Mouse (Mus musculus): ENCODE results near the gene Lrrc74a.

The Lrrc74a gene

GRCm38 (mm10) chr12:86803651-86804307 is 69.6 kb downstream of the Lrrc74a start:
- in situ Hi-C loops (cut with MboI, MseI): no loop called here

- in situ Hi-C loops (cut with MboI, MseI): no loop called here
These were observed 70.1 kb downstream of the Lrrc74a start for GRCm38 (mm10) chr12:86804308-86804700.

GRCm38 (mm10) chr12:86804857-86805256 is 70.7 kb downstream of the Lrrc74a start:
- in situ Hi-C loops (cut with MboI, MseI): no loop called here

GRCm38 (mm10) chr12:86805315-86805714 is 71.1 kb downstream of the Lrrc74a start:
- in situ Hi-C loops (cut with MboI, MseI): no loop called here

- in situ Hi-C loops (cut with MboI, MseI): no loop called here
These were observed 72.1 kb downstream of the Lrrc74a start for GRCm38 (mm10) chr12:86806031-86806922.

GRCm38 (mm10) chr12:86806923-86807794 is 73.0 kb downstream of the Lrrc74a start:
- in situ Hi-C loops (cut with MboI, MseI): no loop called here

- in situ Hi-C loops (cut with MboI, MseI): no loop called here
These were observed 73.6 kb downstream of the Lrrc74a start for GRCm38 (mm10) chr12:86807795-86808128.

GRCm38 (mm10) chr12:86808856-86809255 is 74.7 kb downstream of the Lrrc74a start:
- in situ Hi-C loops (cut with MboI, MseI): no loop called here

- in situ Hi-C loops (cut with MboI, MseI): no loop called here
These were observed 75.9 kb downstream of the Lrrc74a start for GRCm38 (mm10) chr12:86810040-86810439.

GRCm38 (mm10) chr12:86810725-86811444 is 76.7 kb downstream of the Lrrc74a start:
- in situ Hi-C loops (cut with MboI, MseI): no loop called here

GRCm38 (mm10) chr12:86812782-86813181 is 78.6 kb downstream of the Lrrc74a start:
- in situ Hi-C loops (cut with MboI, MseI): no loop called here

Measured in T-helper 1 cell (primary cell).